Mouse (Mus musculus) natural killer cell, adult 2 months (primary cell): ENCODE data around the gene Kdelr3.

Experiments used
- DNase-seq, 2 experiments: peaks; one replicate each; pipeline ENCODE4 v3.0.0; 2022; ENCODE audit warnings: low spot score in 2 of 2

Gene Kdelr3

DNA sequence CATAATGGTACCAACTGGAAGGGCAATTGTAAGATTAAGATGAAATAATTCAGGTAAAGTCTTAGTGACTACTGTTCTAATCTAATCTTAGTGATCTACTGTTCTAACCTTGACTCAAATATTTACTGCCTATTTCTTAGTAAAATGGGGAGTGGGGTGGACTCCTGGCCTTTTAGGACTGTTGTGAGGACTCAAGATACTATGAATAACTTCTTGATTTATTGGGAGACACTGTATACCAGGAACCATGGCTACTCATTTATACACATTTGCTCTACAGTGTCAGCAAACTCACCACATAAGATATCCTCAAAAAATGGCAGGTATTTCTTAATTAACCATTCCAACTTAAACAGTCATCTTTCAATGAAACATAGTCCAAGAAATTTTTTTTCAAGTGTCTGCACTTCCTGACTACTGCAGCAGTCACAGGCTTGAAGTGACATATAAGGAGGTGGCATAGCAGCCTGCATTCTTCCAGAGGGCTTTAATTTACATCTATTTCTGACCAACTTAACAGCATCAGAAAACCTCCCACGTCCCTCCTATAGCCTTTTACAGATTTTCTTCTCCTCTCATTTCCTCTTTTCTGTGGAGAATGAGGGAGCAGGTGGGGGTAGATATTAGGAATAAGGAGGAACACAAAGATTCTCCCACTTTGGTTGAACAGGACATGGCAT lies 59.5 kb downstream of the Kdelr3 start:
- no peak for DNase-seq

DNA sequence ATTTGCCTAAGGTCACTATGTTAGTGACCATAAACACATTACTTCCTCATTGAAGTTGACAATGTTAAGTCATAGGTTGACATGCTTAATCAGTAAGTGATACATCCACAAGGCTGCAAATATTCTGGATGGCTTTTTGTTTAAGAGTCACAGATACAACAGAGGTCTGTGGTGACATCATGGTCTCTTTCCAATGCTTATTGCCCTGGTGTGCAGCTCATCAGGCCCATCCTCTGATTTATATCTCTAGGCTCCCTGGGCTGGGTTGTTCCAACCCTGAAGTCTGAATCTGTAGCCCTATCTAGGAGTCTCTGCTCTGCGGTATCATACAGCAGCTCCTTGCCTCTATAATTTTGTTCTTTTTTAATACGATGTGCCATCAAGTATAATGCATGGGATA lies 60.7 kb downstream of the Kdelr3 start:
- DNase-seq, result no peak
